Mouse (Mus musculus): Measurements from ENCODE around the gene Btbd9. TPM values are rescaled to one million over a fixed set of nuclear protein-coding genes. Genes with fewer than 3 reads are reported as not detected.

Btbd9 gene
- total and polyA plus RNA-seq, 3 experiments: 24.7 to 33.8 TPM; not detected in 1

DNA sequence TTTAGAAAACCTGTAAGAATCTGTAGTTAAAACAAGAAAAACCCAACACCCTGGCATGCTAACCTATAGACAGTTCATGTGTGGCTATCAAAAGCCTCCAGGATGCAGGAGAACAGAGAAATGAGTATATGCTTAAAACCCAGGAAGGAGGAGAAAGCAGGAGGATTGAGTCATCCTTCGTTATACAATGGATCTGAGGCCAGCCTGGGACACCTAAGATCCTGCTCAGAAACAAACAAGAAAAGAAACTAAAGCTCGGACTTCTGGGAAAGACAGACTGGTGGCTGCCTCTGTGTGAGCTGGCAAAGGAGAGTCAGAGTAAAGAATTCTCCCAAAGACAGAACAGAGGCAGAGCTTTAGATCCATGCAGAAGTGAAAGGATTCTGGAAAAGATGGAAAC is 17.7 kb downstream of the Btbd9 start:
- no peaks in the 10 kb centered on the region; a peak in 1 of 4 replicates for H3K4me1 ChIP-seq (ENCODE audit: control insufficient read depth in 1 of 2, insufficient read depth in 2 of 2, low read length in 2 of 2)
- H3K36me3 ChIP-seq (ENCODE audit: control insufficient read depth in 1 of 2, insufficient read depth in 2 of 2, low read length in 2 of 2): no peaks in the 10 kb centered on the region
- no peak for DNase-seq (ENCODE audit: low read depth, low spot score)
- H3K79me2 ChIP-seq (ENCODE audit: control insufficient read depth, insufficient read depth, low read length, poor library complexity): peaks cover 9% of the 10 kb centered on the region; the same call in 1 of the 2 replicates
- H3K27me3 ChIP-seq (ENCODE audit: control insufficient read depth in 1 of 2, insufficient read depth in 2 of 2, low read length in 2 of 2): no peaks in the 10 kb centered on the region
- H3K9me3 ChIP-seq (replicated peaks; ENCODE audit: insufficient read depth, low read length): no peaks in the 10 kb centered on the region
- no peak overlapping the region for H3K27ac ChIP-seq (ENCODE audit: control insufficient read depth, low read depth, low read length)
- H3K9ac ChIP-seq (ENCODE audit: control insufficient read depth, low read depth, low read length, poor library complexity, severe bottlenecking): no peak overlapping the region
- TF ChIP-seq MXI1 (IDR thresholded peaks at IDR 0.05; ENCODE audit: low read depth, low read length) (no peak), TCF12 (IDR thresholded peaks at IDR 0.05; ENCODE audit: low read depth, low read length) (no peak), MAX (IDR thresholded peaks at IDR 0.05; ENCODE audit: low read length) (no peak), ZC3H11A (IDR thresholded peaks at IDR 0.05; ENCODE audit: low read depth, low read length) (no peak), CHD1 (IDR thresholded peaks at IDR 0.05; ENCODE audit: low read depth, low read length) (no peak), NRF1 (IDR thresholded peaks at IDR 0.05; ENCODE audit: insufficient read depth, low read depth, low read length, poor library complexity, severe bottlenecking) (no peak)
- no peak overlapping the region for H3K4me3 ChIP-seq (ENCODE audit: control insufficient read depth in 1 of 2, insufficient read depth in 1 of 2, low read depth in 2 of 2, low read length in 2 of 2)

DNA sequence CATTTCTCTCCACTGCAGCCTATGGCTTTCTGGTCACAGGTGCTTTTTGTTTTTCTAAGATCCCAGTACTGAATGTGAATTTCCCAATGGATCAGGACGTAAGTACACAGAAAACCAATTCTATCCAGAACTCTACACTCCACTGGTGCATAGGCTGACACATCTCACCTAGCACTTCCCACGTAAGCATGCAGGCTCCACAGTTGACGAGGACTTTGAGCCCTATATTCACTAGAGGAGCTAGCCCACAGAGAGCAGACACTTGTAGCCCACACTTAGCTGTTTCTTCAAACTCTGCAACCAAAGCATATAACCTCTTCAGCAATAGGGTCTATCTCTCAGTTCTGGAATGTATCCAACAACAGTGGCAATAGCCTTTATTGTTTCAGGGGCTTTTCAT is 19.8 kb downstream of the Btbd9 start:
- no peak overlapping the region for H3K9ac ChIP-seq (ENCODE audit: control insufficient read depth, low read depth, low read length, poor library complexity, severe bottlenecking)
- H3K4me3 ChIP-seq (ENCODE audit: control insufficient read depth in 1 of 2, insufficient read depth in 1 of 2, low read depth in 2 of 2, low read length in 2 of 2): no peak overlapping the region
- H3K79me2 ChIP-seq (ENCODE audit: control insufficient read depth, insufficient read depth, low read length, poor library complexity): peaks cover 8% of the 10 kb centered on the region; the same call in 1 of the 2 replicates
- no peak for DNase-seq (ENCODE audit: low read depth, low spot score)
- H3K36me3 ChIP-seq (ENCODE audit: control insufficient read depth in 1 of 2, insufficient read depth in 2 of 2, low read length in 2 of 2): no peaks in the 10 kb centered on the region
- no peaks in the 10 kb centered on the region for H3K27me3 ChIP-seq (ENCODE audit: control insufficient read depth in 1 of 2, insufficient read depth in 2 of 2, low read length in 2 of 2)
- no peaks in the 10 kb centered on the region; a peak in 1 of 4 replicates for H3K4me1 ChIP-seq (ENCODE audit: control insufficient read depth in 1 of 2, insufficient read depth in 2 of 2, low read length in 2 of 2)
- TF ChIP-seq MYC (IDR thresholded peaks at IDR 0.05; ENCODE audit: low read depth, low read length) (no peak), HCFC1 (IDR thresholded peaks at IDR 0.05; ENCODE audit: low read depth, low read length) (no peak), ETS1 (IDR thresholded peaks at IDR 0.05; ENCODE audit: low read depth, low read length) (no peak), MAX (IDR thresholded peaks at IDR 0.05; ENCODE audit: low read length) (no peak), TAL1 (IDR thresholded peaks at IDR 0.05; ENCODE audit: low read length) (no peak), MYB (IDR thresholded peaks at IDR 0.05; ENCODE audit: low read depth, low read length) (no peak), MEF2A (IDR thresholded peaks at IDR 0.05; ENCODE audit: extremely low read depth, insufficient replicate concordance, low read depth, low read length, poor library complexity, severe bottlenecking) (no peak), NRF1 (IDR thresholded peaks at IDR 0.05; ENCODE audit: insufficient read depth, low read depth, low read length, poor library complexity, severe bottlenecking) (no peak)
- no peaks in the 10 kb centered on the region for H3K9me3 ChIP-seq (replicated peaks; ENCODE audit: insufficient read depth, low read length)
- H3K27ac ChIP-seq (ENCODE audit: control insufficient read depth, low read depth, low read length): no peak overlapping the region

Measured in MEL (cell line).